Mouse (Mus musculus): ENCODE data around the gene Alox5ap. TPM values are rescaled to one million over a fixed set of nuclear protein-coding genes. Genes with fewer than 3 reads are reported as not detected.
A peak's percentile ranks its signal among the peaks of the same experiment; 100 is the strongest.

Gene Alox5ap
- polyA plus RNA-seq, 1 experiment from 2014 or later: 11.2 TPM

- Histone ChIP-seq H3K4me3 (no peak overlapping the region), H3K27ac (no peak overlapping the region), H3K9ac (no peak overlapping the region), H3K4me2 (no peak overlapping the region), H3K9me3 (peaks cover 4% of the 10 kb centered on the region; the same call in 1 of the 2 replicates), H3K36me3 (no peaks in the 10 kb centered on the region), H3K4me1 (replicated peaks) (no peaks in the 10 kb centered on the region), H3K27me3 (peaks cover 5% of the 10 kb centered on the region; the same call in 1 of the 2 replicates)
- WGBS: 62% methylated on average over 6 of the region's 6 CpGs
- ATAC-seq (ENCODE audit: low FRiP score): no peak
Measured at GRCm38 (mm10) chr5:149264878-149265279, 312 bp downstream of the Alox5ap start.

DNA sequence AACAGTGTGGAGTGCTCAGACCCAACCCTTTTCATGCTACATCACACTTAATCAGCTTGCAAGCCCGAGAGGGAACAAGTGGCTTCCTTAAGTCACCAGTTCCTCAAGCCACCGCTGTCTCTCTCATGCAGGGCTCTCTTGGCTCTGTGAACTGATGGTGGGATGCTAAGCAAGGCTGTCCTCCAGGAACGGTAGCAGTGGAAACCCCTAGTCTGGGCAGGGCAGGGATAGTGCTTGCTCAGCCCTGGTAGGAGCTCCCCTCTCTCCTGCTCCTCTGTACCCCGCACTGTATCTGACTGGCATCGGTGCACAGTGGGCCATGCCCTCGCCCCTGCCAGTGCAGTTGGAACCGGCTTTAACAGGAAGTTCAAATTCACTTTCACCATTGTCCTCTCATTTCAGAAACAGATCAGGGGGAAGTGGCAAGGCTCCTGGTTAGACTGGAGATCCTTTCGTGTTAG is 2.2 kb downstream of the Alox5ap start:
- no peak overlapping the region for H3K27ac ChIP-seq

GRCm38 (mm10) chr5:149267493-149267892 is 2.9 kb downstream of the Alox5ap start:
- Histone ChIP-seq H3K36me3 (no peaks in the 10 kb centered on the region), H3K9ac (no peak overlapping the region), H3K4me2 (no peak overlapping the region), H3K27ac (no peak overlapping the region), H3K4me1 (replicated peaks) (no peaks in the 10 kb centered on the region), H3K27me3 (peaks cover 5% of the 10 kb centered on the region; the same call in 1 of the 2 replicates), H3K4me3 (no peak overlapping the region), H3K9me3 (no peaks in the 10 kb centered on the region)
- 82% methylated on average over 4 of the region's 4 CpGs for WGBS
- ATAC-seq (ENCODE audit: low FRiP score): no peak

More for the DNA sequence above, 2.2 kb downstream of the Alox5ap start:
- no peaks in the 10 kb centered on the region; the same call in 1 of the 2 replicates for H3K9me3 ChIP-seq
- WGBS: 80% methylated on average over 8 of the region's 8 CpGs
- no peak overlapping the region for H3K4me3 ChIP-seq
- no peaks in the 10 kb centered on the region for H3K4me1 ChIP-seq (replicated peaks)
- no peaks in the 10 kb centered on the region for H3K36me3 ChIP-seq
- no peak overlapping the region for H3K4me2 ChIP-seq
- H3K9ac ChIP-seq: no peak overlapping the region
- peaks cover 5% of the 10 kb centered on the region; the same call in 1 of the 2 replicates for H3K27me3 ChIP-seq
- ATAC-seq (ENCODE audit: low FRiP score): no peak

GRCm38 (mm10) chr5:149271291-149271690 is 6.7 kb downstream of the Alox5ap start:
- no peak for ATAC-seq (ENCODE audit: low FRiP score)
- WGBS: 93% methylated on average over 3 of the region's 3 CpGs
- Histone ChIP-seq H3K9me3 (no peaks in the 10 kb centered on the region), H3K36me3 (no peaks in the 10 kb centered on the region), H3K4me3 (no peak overlapping the region), H3K4me2 (no peak overlapping the region), H3K9ac (no peak overlapping the region), H3K27me3 (no peaks in the 10 kb centered on the region), H3K4me1 (replicated peaks) (no peaks in the 10 kb centered on the region), H3K27ac (no peak overlapping the region)

DNA sequence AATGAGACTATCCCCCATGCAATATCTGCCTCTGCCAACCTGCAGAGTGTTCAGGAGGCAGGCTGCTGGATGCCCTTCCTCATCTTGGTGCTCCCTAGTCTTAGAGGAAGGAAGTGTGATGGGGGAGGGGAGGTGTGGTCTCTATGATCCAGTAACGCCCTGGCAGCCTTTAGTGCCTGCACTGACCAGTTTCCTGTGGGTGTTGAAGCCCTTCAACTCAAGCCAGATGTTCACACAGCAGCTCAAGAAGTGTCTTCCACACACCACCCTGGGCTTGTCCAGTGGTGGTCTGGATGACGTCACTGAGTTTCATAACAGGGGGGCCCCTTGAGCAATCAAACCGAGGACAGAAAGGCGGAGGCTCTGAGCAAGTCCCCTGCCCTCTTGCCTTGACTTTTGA is 8.0 kb downstream of the Alox5ap start:
- Histone ChIP-seq H3K9me3 (no peaks in the 10 kb centered on the region), H3K9ac (no peak overlapping the region), H3K4me2 (no peak overlapping the region), H3K36me3 (no peaks in the 10 kb centered on the region), H3K27me3 (no peaks in the 10 kb centered on the region), H3K4me1 (replicated peaks) (no peaks in the 10 kb centered on the region), H3K4me3 (no peak overlapping the region), H3K27ac (no peak overlapping the region)
- ATAC-seq (ENCODE audit: low FRiP score): no peak
- 86% methylated on average over 4 of the region's 4 CpGs for WGBS

- Histone ChIP-seq H3K9ac (no peak overlapping the region), H3K27me3 (no peaks in the 10 kb centered on the region), H3K4me1 (replicated peaks) (peaks cover 5% of the 10 kb centered on the region; the same call in 1 of the 2 replicates), H3K36me3 (no peaks in the 10 kb centered on the region), H3K4me2 (no peak overlapping the region), H3K4me3 (no peak overlapping the region), H3K27ac (no peak overlapping the region), H3K9me3 (no peaks in the 10 kb centered on the region)
- ATAC-seq (ENCODE audit: low FRiP score): no peak
- whole genome bisulfite sequencing: 94% methylated on average over 15 of the region's 15 CpGs
Measured at GRCm38 (mm10) chr5:149274390-149275104, 10.0 kb downstream of the Alox5ap start.

DNA sequence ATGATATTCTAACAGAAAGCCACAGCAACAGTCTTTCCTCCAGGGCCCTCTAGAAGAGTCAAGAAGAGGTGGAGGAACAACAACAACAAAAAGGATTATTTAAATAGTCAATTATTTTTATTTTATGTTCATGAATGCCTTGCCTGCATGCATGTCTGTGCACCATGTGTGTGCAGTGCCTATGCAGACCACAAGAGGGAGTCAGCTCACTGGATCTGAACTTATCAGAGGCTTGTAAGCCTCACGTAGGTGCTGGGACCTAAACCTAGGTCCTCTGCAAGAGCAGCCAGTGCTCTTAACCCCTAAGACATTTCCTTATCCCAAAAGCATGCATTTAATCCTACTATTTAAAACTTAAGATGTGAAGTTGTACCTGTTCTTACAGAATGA is 10.5 kb downstream of the Alox5ap start:
- Histone ChIP-seq H3K36me3 (no peaks in the 10 kb centered on the region), H3K4me2 (no peak overlapping the region), H3K4me3 (no peak overlapping the region), H3K9me3 (no peaks in the 10 kb centered on the region), H3K27ac (no peak overlapping the region), H3K27me3 (no peaks in the 10 kb centered on the region), H3K4me1 (replicated peaks) (peaks cover 8% of the 10 kb centered on the region; the same call in 1 of the 2 replicates), H3K9ac (no peak overlapping the region)
- no peak for ATAC-seq (ENCODE audit: low FRiP score)
- WGBS: 81% methylated on average over 1 of the region's 1 CpGs

- Histone ChIP-seq H3K9me3 (0 out of 2 replicates have a peak, but pooled peaks cover 3% of the 10 kb centered on the region), H3K27me3 (no peaks in the 10 kb centered on the region), H3K36me3 (no peaks in the 10 kb centered on the region), H3K4me2 (no peak overlapping the region), H3K27ac (no peak overlapping the region), H3K4me3 (no peak overlapping the region), H3K9ac (no peak overlapping the region), H3K4me1 (replicated peaks) (peaks cover 8% of the 10 kb centered on the region; the same call in 1 of the 2 replicates)
- 84% methylated on average over 5 of the region's 5 CpGs for WGBS
- ATAC-seq (ENCODE audit: low FRiP score): no peak
Measured at GRCm38 (mm10) chr5:149277529-149277928, 13.0 kb downstream of the Alox5ap start.

DNA sequence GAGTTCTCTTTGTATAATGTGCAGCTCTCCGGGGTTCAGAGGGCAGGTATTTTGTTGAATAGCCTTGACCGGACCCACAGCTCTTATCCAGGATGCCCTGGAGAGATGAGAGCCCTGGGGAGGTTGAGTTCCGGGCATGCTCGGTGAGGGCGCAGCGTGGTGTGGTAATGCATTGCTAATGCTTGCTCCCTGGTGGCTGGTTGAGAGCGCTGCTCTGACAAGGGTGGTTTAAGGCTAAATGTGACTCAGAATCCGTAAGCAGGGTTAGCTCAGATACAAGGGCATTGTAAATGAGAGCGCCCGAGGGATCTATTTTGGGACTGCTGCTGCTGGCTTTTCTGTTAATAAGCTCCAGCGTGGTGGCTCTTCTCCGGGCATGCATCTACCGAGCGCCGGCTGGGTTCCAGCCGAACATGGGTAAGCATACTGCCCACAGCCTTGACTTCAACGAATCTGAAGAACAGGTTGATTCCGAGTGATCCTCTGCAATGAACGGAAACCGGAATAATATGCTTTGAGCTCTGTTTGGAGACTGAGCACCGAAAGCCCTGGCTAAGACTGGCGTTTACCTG is 14.8 kb downstream of the Alox5ap start:
- Histone ChIP-seq H3K9ac (peak overlapping the region; percentile 31; the same call in 1 of the 2 replicates), H3K27me3 (0 out of 2 replicates have a peak, but pooled peaks cover 1% of the 10 kb centered on the region), H3K9me3 (0 out of 2 replicates have a peak, but pooled peaks cover 8% of the 10 kb centered on the region), H3K27ac (peak overlapping the region; percentile 77), H3K4me3 (peak overlapping the region; percentile 11; the same call in 1 of the 2 replicates), H3K4me2 (peak overlapping the region; percentile 41), H3K36me3 (no peaks in the 10 kb centered on the region), H3K4me1 (replicated peaks) (peaks cover 8% of the 10 kb centered on the region; the same call in 1 of the 2 replicates)
- WGBS: 27% methylated on average over 22 of the region's 22 CpGs
- peak; percentile 66 for ATAC-seq (ENCODE audit: low FRiP score)

- H3K4me1 ChIP-seq (replicated peaks): peaks cover 18% of the 10 kb centered on the region
- H3K9me3 ChIP-seq: 0 out of 2 replicates have a peak, but pooled peaks cover 8% of the 10 kb centered on the region
Measured at GRCm38 (mm10) chr5:149283009-149283408, 18.4 kb downstream of the Alox5ap start.

GRCm38 (mm10) chr5:149283821-149284220 is 19.3 kb downstream of the Alox5ap start:
- no peak overlapping the region for H3K9ac ChIP-seq
- no peaks in the 10 kb centered on the region for H3K36me3 ChIP-seq
- no peak for ATAC-seq (ENCODE audit: low FRiP score)
- no peak overlapping the region for H3K27ac ChIP-seq
- 0 out of 2 replicates have a peak, but pooled peaks cover 8% of the 10 kb centered on the region for H3K9me3 ChIP-seq
- peaks cover 16% of the 10 kb centered on the region; the same call in 1 of the 2 replicates for H3K27me3 ChIP-seq
- H3K4me3 ChIP-seq: no peak overlapping the region
- H3K4me1 ChIP-seq (replicated peaks): peaks cover 20% of the 10 kb centered on the region
- H3K4me2 ChIP-seq: no peak overlapping the region

More at GRCm38 (mm10) chr5:149283009-149283408, 18.4 kb downstream of the Alox5ap start:
- ATAC-seq (ENCODE audit: low FRiP score): no peak
- Histone ChIP-seq H3K4me3 (no peak overlapping the region), H3K36me3 (no peaks in the 10 kb centered on the region), H3K9ac (no peak overlapping the region), H3K27me3 (peaks cover 16% of the 10 kb centered on the region; the same call in 1 of the 2 replicates), H3K4me2 (no peak overlapping the region), H3K27ac (no peak overlapping the region)
- WGBS: 90% methylated on average over 2 of the region's 2 CpGs

- ATAC-seq (ENCODE audit: low FRiP score): no peak
- no peak overlapping the region for H3K4me3 ChIP-seq
- H3K4me1 ChIP-seq (replicated peaks): peaks cover 12% of the 10 kb centered on the region; the same call in 1 of the 2 replicates
- no peak overlapping the region for H3K4me2 ChIP-seq
- no peak overlapping the region for H3K9ac ChIP-seq
- H3K36me3 ChIP-seq: no peaks in the 10 kb centered on the region
- WGBS: 39% methylated on average over 7 of the region's 7 CpGs
- H3K27ac ChIP-seq: no peak overlapping the region
- H3K9me3 ChIP-seq: 0 out of 2 replicates have a peak, but pooled peaks cover 8% of the 10 kb centered on the region
- H3K27me3 ChIP-seq: peaks cover 16% of the 10 kb centered on the region; the same call in 1 of the 2 replicates
Measured at GRCm38 (mm10) chr5:149286021-149286420, 21.5 kb downstream of the Alox5ap start.
